Mouse (Mus musculus): ENCODE results near the gene Xpot.

DNA sequence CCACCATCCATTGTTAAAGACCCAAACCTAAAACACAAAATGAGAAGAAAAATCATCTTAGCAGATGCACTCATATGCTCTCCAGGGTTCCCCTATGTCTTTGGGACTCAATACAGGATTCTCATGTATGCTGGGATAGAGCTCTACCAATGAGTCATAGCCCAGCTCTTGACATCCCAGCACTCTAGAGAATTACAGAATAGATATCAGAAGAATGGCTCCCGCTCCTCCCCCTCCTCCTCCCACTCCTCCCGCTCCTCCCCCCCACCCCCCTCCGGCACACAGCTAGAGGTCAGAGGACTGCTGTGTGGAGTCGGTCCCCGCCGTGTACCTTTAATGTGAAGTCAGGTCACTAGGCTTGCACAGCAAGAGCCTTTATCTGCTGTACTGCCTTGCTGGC is 79.0 kb downstream of the Xpot start:
- no peak for TF ChIP-seq POLR2A (IDR thresholded peaks at IDR 0.05; ENCODE audit: borderline replicate concordance, insufficient read depth, low read length)
- TF ChIP-seq CTCF (IDR thresholded peaks at IDR 0.05; ENCODE audit: borderline replicate concordance, insufficient read depth, low read depth, low read length), result no peak
